Mouse (Mus musculus) right cerebral cortex, postnatal 36 days (tissue): ENCODE measurements around the gene Olfr1270.
"Not testable (repeated sequence)": the region's sequence is repeated elsewhere in the genome, so short reads cannot be mapped to it uniquely, and the experiment has no call there.

Experiments
- DNase-seq, 2 experiments: peaks; one replicate each; pipeline ENCODE4 v3.0.0; 2022; ENCODE audit warnings: low spot score in 2 of 2, mixed read lengths in 1 of 2

Olfr1270 gene

DNA sequence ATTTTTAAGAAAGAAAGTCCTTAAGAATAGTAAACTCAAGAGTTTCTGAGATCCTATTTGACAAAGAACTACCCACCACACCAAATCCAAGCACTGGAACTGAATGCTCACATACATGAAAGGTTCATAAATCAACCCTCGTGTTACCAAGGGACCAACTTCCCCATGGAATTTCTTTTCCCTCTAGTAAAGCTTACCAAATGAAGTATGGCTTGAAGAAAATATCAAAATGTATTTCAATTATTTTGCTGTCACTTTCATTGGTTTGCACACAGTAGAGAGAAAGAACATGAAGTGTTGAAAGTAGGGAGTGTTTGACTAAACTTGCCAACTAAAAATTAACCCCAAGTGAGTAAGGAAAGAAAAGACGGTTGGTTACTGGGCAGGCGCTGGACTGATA is at the start of gene Olfr1270:
Gene Olfr1270, minus strand, starts transcription at position 101 of the 400 bp plus-strand sequence.
- no peak for DNase-seq

- DNase-seq: not testable (repeated sequence)
These were observed 46.7 kb upstream of the Olfr1270 start for GRCm38 (mm10) chr2:90199606-90200005.

DNA sequence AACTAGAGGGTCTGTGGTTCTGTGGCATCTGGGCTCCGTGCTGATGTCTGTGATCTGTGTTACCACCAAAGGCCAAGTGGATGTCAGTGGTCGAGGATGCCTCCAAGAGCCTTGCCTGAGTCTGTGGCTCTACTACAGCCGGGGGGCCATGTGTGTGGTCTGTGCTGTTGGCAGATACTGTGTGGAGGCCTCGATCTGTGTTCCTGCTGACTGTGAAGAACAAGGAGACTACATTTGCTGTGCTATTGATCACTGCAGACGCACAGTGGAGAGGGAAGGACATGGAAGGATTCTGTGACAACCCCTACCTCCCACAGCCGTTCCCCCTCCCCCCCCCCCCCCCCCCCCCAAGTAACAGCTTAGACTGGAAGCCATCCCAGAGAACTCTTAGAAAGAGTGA is 42.4 kb upstream of the Olfr1270 start:
- not testable (repeated sequence) for DNase-seq

DNA sequence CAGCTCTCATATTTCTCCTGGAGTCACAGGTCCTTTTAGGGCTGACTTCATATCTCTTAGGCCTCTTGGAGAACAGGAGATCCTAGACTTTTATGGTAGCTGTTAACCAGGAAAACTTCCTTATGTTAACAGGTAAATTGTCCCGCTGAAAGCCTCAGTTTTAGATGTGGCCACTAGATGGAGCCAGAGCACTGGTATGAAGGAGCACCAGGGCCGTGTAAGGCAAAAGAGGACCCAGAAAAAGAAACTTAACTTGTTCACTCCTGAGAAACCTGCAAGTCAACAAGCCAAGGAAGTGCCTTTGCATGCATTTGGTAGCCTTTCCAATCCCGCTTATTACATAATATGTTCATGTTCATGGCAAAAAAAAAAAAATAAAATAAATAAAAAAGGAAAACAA is 41.9 kb upstream of the Olfr1270 start:
- not testable (repeated sequence) for DNase-seq

GRCm38 (mm10) chr2:90187082-90187481 is 34.2 kb upstream of the Olfr1270 start:
- DNase-seq: not testable (repeated sequence)

DNA sequence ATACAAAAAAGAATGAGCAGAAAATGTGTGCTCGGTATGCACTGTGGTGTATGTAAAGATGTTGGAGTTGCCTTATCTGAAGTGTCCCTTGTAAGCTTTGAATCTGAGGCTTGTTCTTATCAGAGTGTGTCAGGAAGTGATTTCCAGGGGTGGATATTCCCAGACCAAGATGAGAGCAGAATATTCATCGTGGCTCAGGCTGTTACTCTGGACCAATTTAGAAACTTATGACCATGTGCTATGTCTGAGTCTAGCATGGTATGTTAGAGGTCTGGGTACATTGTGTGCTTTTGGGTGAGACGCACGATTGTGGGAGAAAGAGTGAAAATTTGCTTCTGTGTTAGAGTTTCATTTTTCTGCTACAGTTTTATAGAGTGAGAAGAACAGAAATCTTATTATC is 33.2 kb upstream of the Olfr1270 start:
- DNase-seq: not testable (repeated sequence)

DNA sequence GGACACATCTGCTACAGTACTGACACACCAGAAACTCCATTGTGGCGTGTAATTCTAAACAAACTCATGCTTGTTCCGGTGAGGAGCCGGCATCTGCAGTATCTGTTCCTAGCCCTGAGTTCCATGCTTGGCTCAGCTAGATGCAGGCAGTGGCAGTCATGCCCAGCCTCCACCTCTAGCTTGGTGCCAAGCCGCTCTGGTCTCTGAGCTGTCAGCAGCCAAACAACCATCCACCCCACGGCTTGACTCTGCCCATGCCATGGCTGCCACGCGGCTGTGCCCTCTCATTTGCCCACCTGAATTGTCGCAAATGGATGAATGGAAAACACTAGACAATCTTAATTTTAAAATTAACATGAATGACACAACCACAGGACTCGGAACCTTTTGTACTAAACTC is 1.0 kb upstream of the Olfr1270 start:
- DNase-seq: no peak

- DNase-seq: no peak
These were observed 10.7 kb downstream of the Olfr1270 start, which contains the start of gene Olfr32 for GRCm38 (mm10) chr2:90142196-90142595. Gene Olfr32 (minus strand): TSS chr2:90142296.

GRCm38 (mm10) chr2:90121312-90121711 is 31.6 kb downstream of the Olfr1270 start, which contains the start of gene Olfr1269:
Gene Olfr1269 (minus strand): TSS chr2:90121412.
- no peak for DNase-seq
